Mouse (Mus musculus) forebrain, embryonic 11.5 days (tissue): ENCODE measurements around the gene Ngf. TPM values are rescaled to one million over a fixed set of nuclear protein-coding genes. Genes with fewer than 3 reads are reported as not detected.

Experiments used
- ATAC-seq: fragments of 200-750 bp; cut with Nextera tagmentation; replicated peaks from 2 replicates; pipeline ENCODE4 v1.8.0; 2017; ENCODE audit warnings: moderate TSS enrichment; ENCODE audit not compliant: low FRiP score
- DNase-seq: peaks from one replicate; pipeline ENCODE4 v3.0.0-alpha.2; 2017; ENCODE audit warnings: low spot score
- H3K27ac ChIP-seq: fragments of 300-500 bp; sonication (generic); 2 replicates; pipeline ENCODE4 v1.5.1; 2014; ENCODE audit warnings: low read depth, low read length
- H3K27me3 ChIP-seq: fragments of 300-500 bp; sonication (generic); 2 replicates; pipeline ENCODE4 v1.6.1; 2014; ENCODE audit warnings: mild to moderate bottlenecking, low read length, mixed read lengths; ENCODE audit not compliant: control insufficient read depth, insufficient read depth
- H3K36me3 ChIP-seq: fragments of 300-500 bp; sonication (generic); 2 replicates; pipeline ENCODE4 v1.6.1; 2014; ENCODE audit warnings: mild to moderate bottlenecking, low read length, moderate library complexity, mixed read lengths; ENCODE audit not compliant: control insufficient read depth, insufficient read depth
- H3K4me1 ChIP-seq: fragments of 300-500 bp; sonication (generic); replicated peaks from 2 replicates; pipeline ENCODE4 v1.6.1; 2014; ENCODE audit warnings: low read length, mixed read lengths; ENCODE audit not compliant: control insufficient read depth, insufficient read depth
- H3K4me2 ChIP-seq: fragments of 300-500 bp; sonication (generic); 2 replicates; pipeline ENCODE4 v1.6.1; 2014; ENCODE audit warnings: low read depth, mild to moderate bottlenecking, low read length, moderate library complexity, mixed read lengths; ENCODE audit not compliant: severe bottlenecking
- H3K4me3 ChIP-seq: fragments of 300-500 bp; sonication (generic); 2 replicates; pipeline ENCODE4 v1.5.1; 2014; ENCODE audit warnings: low read depth, low read length
- H3K9ac ChIP-seq: fragments of 300-500 bp; sonication (generic); 2 replicates; pipeline ENCODE4 v1.6.1; 2014; ENCODE audit warnings: low read length
- H3K9me3 ChIP-seq: fragments of 300-500 bp; sonication (generic); 2 replicates; pipeline ENCODE4 v1.6.1; 2016; ENCODE audit warnings: low read length, mixed read lengths; ENCODE audit not compliant: control insufficient read depth
- WGBS: fragments of 180-500 bp; shearing (Covaris S2); extraction: QIAGEN DNeasy Blood & Tissue Kit; methylation state at CpG from one replicate; pipeline ENCODE4 v1.1.7; 2014; 5-methylcytosine and 5-hydroxymethylcytosine counted together
- polyA plus RNA-seq: library from polyadenylated mRNA; unstranded; fragments of >200 nt; fragmentation: Nextera tagmentation; extraction: Ambion mirVana; gene quantifications from 2 replicates; pipeline ENCODE4 v1.2.1, GENCODE M21; 2014

The Ngf gene
- polyA plus RNA-seq, 1 experiment from 2014 or later = 0.57 TPM

DNA sequence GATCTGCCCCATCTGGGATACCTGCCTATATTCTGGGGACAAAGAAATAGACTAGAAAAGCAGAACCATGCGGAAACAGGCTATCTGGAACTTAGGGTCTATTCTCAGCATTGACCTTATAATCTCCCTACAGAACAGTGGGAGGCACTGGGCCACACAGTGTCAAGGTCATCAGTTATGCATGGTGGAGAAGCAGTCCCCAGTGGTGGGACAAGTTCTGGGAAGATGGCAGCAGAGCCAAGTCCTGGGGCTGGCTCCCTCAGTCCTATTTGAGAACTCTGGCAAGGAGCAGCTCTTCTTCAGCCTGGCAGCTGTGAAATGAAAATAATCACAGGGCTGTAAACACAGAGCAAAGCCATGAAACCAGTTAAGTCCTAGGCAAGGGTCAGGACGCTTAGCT, 54.0 kb downstream of the Ngf start:
- DNase-seq (no peak), ATAC-seq (no peak)
- Histone ChIP-seq H3K4me2 (no peak overlapping the region), H3K9me3 (no peaks in the 10 kb centered on the region), H3K4me1 (no peaks in the 10 kb centered on the region), H3K9ac (no peak overlapping the region), H3K4me3 (no peak overlapping the region), H3K27ac (no peak overlapping the region), H3K27me3 (no peaks in the 10 kb centered on the region), H3K36me3 (no peaks in the 10 kb centered on the region)
- WGBS = 85% methylated on average over 2 of the region's 2 CpGs

- whole genome bisulfite sequencing = 92% methylated on average over 7 of the region's 7 CpGs
- no peak overlapping the region for H3K4me3 ChIP-seq
Observed at GRCm38 (mm10) chr3:102524951-102525350, 55.2 kb downstream of the Ngf start.

GRCm38 (mm10) chr3:102525856-102526255, 56.1 kb downstream of the Ngf start:
- H3K9me3 ChIP-seq = no peaks in the 10 kb centered on the region
- ATAC-seq (no peak), DNase-seq (no peak)
- no peak overlapping the region for H3K27ac ChIP-seq
- no peak overlapping the region for H3K4me3 ChIP-seq
- H3K9ac ChIP-seq = no peak overlapping the region
- H3K27me3 ChIP-seq = no peaks in the 10 kb centered on the region
- H3K4me2 ChIP-seq = no peak overlapping the region
- WGBS = 84% methylated on average over 8 of the region's 8 CpGs
- no peaks in the 10 kb centered on the region for H3K4me1 ChIP-seq
- no peaks in the 10 kb centered on the region for H3K36me3 ChIP-seq

More at GRCm38 (mm10) chr3:102524951-102525350, 55.2 kb downstream of the Ngf start:
- DNase-seq (no peak), ATAC-seq (no peak)
- Histone ChIP-seq H3K9ac (no peak overlapping the region), H3K9me3 (no peaks in the 10 kb centered on the region), H3K36me3 (no peaks in the 10 kb centered on the region), H3K4me2 (no peak overlapping the region), H3K27me3 (no peaks in the 10 kb centered on the region), H3K27ac (no peak overlapping the region), H3K4me1 (no peaks in the 10 kb centered on the region)

DNA sequence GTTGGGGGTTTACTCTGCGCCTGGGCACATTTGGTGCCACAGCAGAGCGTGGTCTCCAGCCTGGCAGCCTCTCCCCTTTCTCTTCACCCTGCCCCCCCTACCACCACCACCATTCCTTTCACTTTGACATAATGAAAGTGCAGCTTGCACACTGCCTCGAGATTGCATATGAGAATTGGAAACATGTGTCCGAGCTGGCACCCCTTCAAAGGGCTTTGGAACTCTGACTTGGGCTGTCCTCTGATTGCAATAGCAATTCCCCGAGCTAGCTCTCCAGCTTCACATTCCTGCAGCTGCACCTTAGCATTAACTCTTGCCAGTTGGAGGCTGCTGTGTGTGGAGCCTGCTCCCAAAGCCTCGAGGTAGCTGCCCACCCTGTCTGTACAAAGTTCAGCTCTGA, 56.8 kb downstream of the Ngf start:
- no peak for DNase-seq
- no peak for ATAC-seq
- Histone ChIP-seq H3K27ac (no peak overlapping the region), H3K4me2 (no peak overlapping the region), H3K36me3 (no peaks in the 10 kb centered on the region), H3K9me3 (no peaks in the 10 kb centered on the region), H3K4me3 (no peak overlapping the region), H3K4me1 (no peaks in the 10 kb centered on the region), H3K27me3 (no peaks in the 10 kb centered on the region), H3K9ac (no peak overlapping the region)
- WGBS = 70% methylated on average over 6 of the region's 6 CpGs

GRCm38 (mm10) chr3:102534744-102535143, 65.0 kb downstream of the Ngf start:
- WGBS = 89% methylated on average over 1 of the region's 1 CpGs
- no peak overlapping the region for H3K4me3 ChIP-seq
- H3K4me2 ChIP-seq = no peak overlapping the region
- H3K27ac ChIP-seq = no peak overlapping the region
- H3K4me1 ChIP-seq = no peaks in the 10 kb centered on the region
- H3K9ac ChIP-seq = no peak overlapping the region
- DNase-seq (no peak), ATAC-seq (no peak)
- no peaks in the 10 kb centered on the region for H3K27me3 ChIP-seq
- H3K36me3 ChIP-seq = no peaks in the 10 kb centered on the region
- H3K9me3 ChIP-seq = no peaks in the 10 kb centered on the region

GRCm38 (mm10) chr3:102543646-102544045, 73.9 kb downstream of the Ngf start:
- Histone ChIP-seq H3K27ac (no peak overlapping the region), H3K27me3 (no peaks in the 10 kb centered on the region), H3K4me1 (no peaks in the 10 kb centered on the region), H3K4me2 (no peak overlapping the region), H3K4me3 (no peak overlapping the region), H3K9me3 (no peaks in the 10 kb centered on the region), H3K9ac (no peak overlapping the region), H3K36me3 (no peaks in the 10 kb centered on the region)
- ATAC-seq (no peak), DNase-seq (no peak)
- WGBS = 77% methylated on average over 5 of the region's 5 CpGs

DNA sequence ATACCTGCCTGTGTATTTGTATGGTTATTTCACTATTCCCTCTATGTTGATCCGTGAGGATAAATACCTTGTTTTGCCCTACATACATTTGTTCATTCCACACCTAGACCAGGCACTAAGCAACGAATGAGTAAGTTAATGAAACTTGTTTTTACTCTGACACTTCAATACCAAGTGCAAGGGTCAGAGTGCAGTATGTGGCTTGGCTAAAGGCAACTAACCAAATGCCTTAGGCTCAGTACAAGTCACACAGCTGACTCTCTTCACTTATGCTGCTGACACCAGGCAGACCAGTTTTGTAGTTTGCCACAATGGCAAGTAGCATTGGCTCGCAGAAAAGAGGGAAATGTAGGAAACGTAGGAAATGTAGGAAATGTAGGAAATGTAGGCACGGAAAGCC, 77.8 kb downstream of the Ngf start:
- 87% methylated on average over 5 of the region's 5 CpGs for WGBS
- Histone ChIP-seq H3K9ac (no peak overlapping the region), H3K4me3 (no peak overlapping the region), H3K36me3 (no peaks in the 10 kb centered on the region), H3K9me3 (no peaks in the 10 kb centered on the region), H3K27ac (no peak overlapping the region), H3K4me1 (no peaks in the 10 kb centered on the region), H3K4me2 (no peak overlapping the region), H3K27me3 (no peaks in the 10 kb centered on the region)
- ATAC-seq = no peak
- no peak for DNase-seq

- Histone ChIP-seq H3K4me3 (no peak overlapping the region), H3K4me2 (no peak overlapping the region), H3K4me1 (no peaks in the 10 kb centered on the region), H3K9me3 (no peaks in the 10 kb centered on the region), H3K27ac (no peak overlapping the region), H3K36me3 (no peaks in the 10 kb centered on the region), H3K27me3 (no peaks in the 10 kb centered on the region), H3K9ac (no peak overlapping the region)
- WGBS = 90% methylated on average over 6 of the region's 6 CpGs
- ATAC-seq (no peak), DNase-seq (no peak)
Observed at GRCm38 (mm10) chr3:102553935-102554670, 84.4 kb downstream of the Ngf start.

DNA sequence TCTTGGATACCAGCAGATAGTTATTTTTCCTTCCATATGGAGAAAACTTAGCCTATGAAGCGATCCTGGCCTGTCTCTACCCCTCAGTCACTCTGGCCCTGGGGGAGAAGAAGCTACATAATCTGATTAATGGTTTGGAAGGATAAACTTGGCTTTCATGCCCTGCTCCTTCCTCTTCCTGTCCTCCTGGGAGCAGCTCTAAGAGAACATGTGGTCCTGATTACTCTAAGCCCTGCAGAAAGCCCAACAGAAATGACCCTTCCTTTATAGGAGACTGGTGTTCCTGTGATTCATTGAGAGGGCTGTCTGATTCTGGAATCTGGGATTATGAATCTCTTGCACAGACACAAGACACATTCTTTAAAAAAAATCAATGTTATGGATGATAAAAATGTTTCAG, 86.4 kb downstream of the Ngf start:
- no peaks in the 10 kb centered on the region for H3K9me3 ChIP-seq
- DNase-seq (no peak), ATAC-seq (no peak)
- H3K4me1 ChIP-seq = no peaks in the 10 kb centered on the region
- no peak overlapping the region for H3K27ac ChIP-seq
- no peaks in the 10 kb centered on the region for H3K27me3 ChIP-seq
- 59% methylated on average over 1 of the region's 1 CpGs for WGBS
- H3K4me2 ChIP-seq = no peak overlapping the region
- no peak overlapping the region for H3K9ac ChIP-seq
- H3K36me3 ChIP-seq = no peaks in the 10 kb centered on the region
- H3K4me3 ChIP-seq = no peak overlapping the region
